Mouse (Mus musculus) urinary bladder, postnatal 10 days (tissue): ENCODE results near the gene Fcgr3.

Source experiments
- DNase-seq: peaks from one replicate; pipeline ENCODE4 v3.0.0; 2022; ENCODE audit warnings: low spot score

The Fcgr3 gene

GRCm38 (mm10) chr1:171006905-171007304, 57.8 kb downstream of the Fcgr3 start:
- no peak for DNase-seq

- DNase-seq = no peak
Observed at GRCm38 (mm10) chr1:171006335-171006734, 58.4 kb downstream of the Fcgr3 start.

- DNase-seq = no peak
Observed at GRCm38 (mm10) chr1:171005586-171005985, 59.1 kb downstream of the Fcgr3 start.

- DNase-seq = no peak
Observed at GRCm38 (mm10) chr1:171005081-171005480, 59.7 kb downstream of the Fcgr3 start.
